23 mouse cellular contexts compared by ENCODE assay signal in the genomic region with DNA sequence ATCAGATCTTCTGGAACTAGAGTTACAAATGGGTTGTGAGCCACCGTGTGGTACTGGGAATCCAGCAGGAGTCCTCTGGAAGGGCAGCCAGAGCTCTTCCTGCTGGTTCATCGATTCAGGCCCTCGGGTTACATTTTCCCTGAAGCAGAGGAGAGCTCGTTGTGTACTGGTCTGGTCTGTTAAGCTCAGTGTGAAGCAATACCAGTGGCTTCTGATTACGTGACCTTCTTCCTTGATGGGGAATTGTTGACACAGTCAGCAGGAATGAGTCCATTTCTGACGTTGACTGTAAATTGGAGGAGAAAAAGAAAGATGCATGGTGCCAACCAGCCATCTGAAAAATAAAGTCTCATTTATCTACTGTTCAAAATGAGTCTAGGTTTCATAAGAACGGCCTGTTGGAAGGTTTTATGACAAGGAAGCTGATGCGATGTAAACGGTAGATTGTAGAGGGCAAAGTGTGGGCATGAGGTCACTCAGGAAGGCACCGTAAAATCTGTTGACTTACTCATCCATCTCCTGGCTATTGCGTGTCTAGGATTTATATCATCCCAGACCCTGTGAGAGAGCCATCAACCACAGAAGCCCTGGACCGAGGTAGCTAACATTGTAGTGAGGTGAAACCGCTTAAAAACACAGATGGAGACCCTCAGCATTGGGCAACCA.
DNase-seq lines count a peak whose midpoint lies in the region; ATAC-seq and TF ChIP-seq lines count a peak whose summit lies in the region.
"Had no signal": no experiment of that assay in that cellular context is flagged by ENCODE, and none has a peak within 500 bp of the region (broad histone marks: within the 10 kb centered on the region; RNA-seq: fewer than 3 reads in every experiment).

No protein-coding gene starts in this region.

- H3K9me3 ChIP-seq in liver, postnatal 0 days (ENCODE audit: low read length), result no peaks in the 10 kb centered on the region
- no peaks in the 10 kb centered on the region for H3K9me3 ChIP-seq in intestine, embryonic 16.5 days (ENCODE audit: control insufficient read depth, low read length)
- no peaks in the 10 kb centered on the region for H3K9me3 ChIP-seq in forebrain, postnatal 0 days (ENCODE audit: low read length)
- H3K9me3 ChIP-seq: embryonic facial prominence, embryonic 13.5 days; embryonic facial prominence, embryonic 15.5 days; forebrain, embryonic 10.5 days; forebrain, embryonic 12.5 days had no signal

- H3K79me2 ChIP-seq in liver, adult 2 months (ENCODE audit: control insufficient read depth, insufficient read depth, low read length), result no peaks in the 10 kb centered on the region

- no peak for ATAC-seq in liver, postnatal 0 days
- peak; percentile 73 for ATAC-seq in intestine, embryonic 16.5 days
- no peak for ATAC-seq in forebrain, postnatal 0 days
- ATAC-seq: forebrain, embryonic 14.5 days had no signal

- no peak overlapping the region for H3K4me2 ChIP-seq in liver, postnatal 0 days (ENCODE audit: low read depth, low read length)
- H3K4me2 ChIP-seq in intestine, embryonic 16.5 days (ENCODE audit: low read depth, low read length), result no peak overlapping the region
- H3K4me2 ChIP-seq in forebrain, postnatal 0 days (ENCODE audit: low read depth), result no peak overlapping the region
- H3K4me2 ChIP-seq: embryonic facial prominence, embryonic 15.5 days; forebrain, embryonic 12.5 days had no signal

- no peak overlapping the region for H3K27ac ChIP-seq in liver, adult 2 months (replicated peaks; ENCODE audit: insufficient read depth, low read depth, low read length)
- no peak overlapping the region for H3K27ac ChIP-seq in liver, postnatal 0 days (ENCODE audit: low read depth)
- H3K27ac ChIP-seq in intestine, embryonic 16.5 days (ENCODE audit: low read length), result no peak overlapping the region
- H3K27ac ChIP-seq in small intestine, adult 2 months (ENCODE audit: insufficient read depth, low read depth, low read length), result peak overlapping the region; percentile 68
- H3K27ac ChIP-seq in forebrain, postnatal 0 days (ENCODE audit: low read depth, low read length), result no peak overlapping the region
- H3K27ac ChIP-seq: forebrain, embryonic 10.5 days; forebrain, embryonic 12.5 days had no signal

- WGBS in liver, adult 2 months, result 70% methylated on average over 13 of the region's 13 CpGs
- WGBS in liver, postnatal 0 days (ENCODE audit: insufficient replicate concordance), result 75% methylated on average over 13 of the region's 13 CpGs
- 75% methylated on average over 13 of the region's 13 CpGs for WGBS in intestine, embryonic 16.5 days
- 46% methylated on average over 13 of the region's 13 CpGs for WGBS in small intestine, adult 2 months
- WGBS in forebrain, postnatal 0 days, result 92% methylated on average over 13 of the region's 13 CpGs

- no peaks in the 10 kb centered on the region for H3K27me3 ChIP-seq in liver, adult 2 months (ENCODE audit: control insufficient read depth, insufficient read depth, low read length)
- no peaks in the 10 kb centered on the region for H3K27me3 ChIP-seq in liver, postnatal 0 days (ENCODE audit: insufficient read depth, low read length)
- H3K27me3 ChIP-seq in intestine, embryonic 16.5 days (replicated peaks; ENCODE audit: control insufficient read depth, insufficient read depth, low read length), result no peaks in the 10 kb centered on the region
- H3K27me3 ChIP-seq in small intestine, adult 2 months (ENCODE audit: control insufficient read depth, insufficient read depth, low read length), result no peaks in the 10 kb centered on the region
- no peaks in the 10 kb centered on the region for H3K27me3 ChIP-seq in forebrain, postnatal 0 days (ENCODE audit: insufficient read depth, low read length)
- H3K27me3 ChIP-seq: embryonic facial prominence, embryonic 13.5 days; embryonic facial prominence, embryonic 15.5 days; forebrain, embryonic 12.5 days had no signal

- no peak overlapping the region for H3K4me3 ChIP-seq in liver, adult 2 months (ENCODE audit: insufficient read depth, low read depth, low read length)
- H3K4me3 ChIP-seq in liver, postnatal 0 days (ENCODE audit: low read depth, low read length), result no peak overlapping the region
- H3K4me3 ChIP-seq in intestine, embryonic 16.5 days (ENCODE audit: low read length), result no peak overlapping the region
- H3K4me3 ChIP-seq in small intestine, adult 2 months (ENCODE audit: low read depth, low read length), result no peak overlapping the region
- no peak overlapping the region for H3K4me3 ChIP-seq in forebrain, postnatal 0 days (ENCODE audit: low read depth, low read length)
- H3K4me3 ChIP-seq: embryonic facial prominence, embryonic 13.5 days; embryonic facial prominence, embryonic 15.5 days; erythroblast, embryonic 14.5 days; forebrain, embryonic 10.5 days; forebrain, embryonic 12.5 days had no signal

- TF ChIP-seq EP300 in liver, postnatal 0 days (IDR thresholded peaks at IDR 0.05; ENCODE audit: low read depth), result no peak

- H3K9ac ChIP-seq in liver, adult 2 months (ENCODE audit: low read depth, low read length), result no peak overlapping the region
- no peak overlapping the region for H3K9ac ChIP-seq in liver, postnatal 0 days (replicated peaks)
- H3K9ac ChIP-seq in intestine, embryonic 16.5 days (ENCODE audit: low read depth, low read length), result no peak overlapping the region
- H3K9ac ChIP-seq in forebrain, postnatal 0 days, result no peak overlapping the region
- H3K9ac ChIP-seq: embryonic facial prominence, embryonic 13.5 days; embryonic facial prominence, embryonic 15.5 days; forebrain, embryonic 12.5 days had no signal

- peak; percentile 75 for DNase-seq in liver, adult 2 months (ENCODE audit: extremely low read depth, low read depth, low spot score)
- DNase-seq in liver, postnatal 0 days, result no peak
- peak; percentile 30 for DNase-seq in 416B (ENCODE audit: low read depth)
- DNase-seq in urinary bladder, postnatal 25 days (ENCODE audit: low spot score), result no peak
- DNase-seq in forebrain, postnatal 0 days, result no peak
- DNase-seq: adrenal gland, adult 2 months; adrenal gland, postnatal 10 days; adrenal gland, postnatal 25 days; cerebellum, adult 11 months; cerebellum, adult 18-20 months; cerebellum, adult 8-10 months; cerebellum, adult 9-11 months; cerebellum, postnatal 14 days; cerebellum, postnatal 36 days; embryo, embryonic 11 days had no signal

- H3K36me3 ChIP-seq in liver, adult 2 months (ENCODE audit: control insufficient read depth, insufficient read depth, low read length), result no peaks in the 10 kb centered on the region
- H3K36me3 ChIP-seq in liver, postnatal 0 days (replicated peaks; ENCODE audit: insufficient read depth, low read length), result no peaks in the 10 kb centered on the region
- H3K36me3 ChIP-seq in intestine, embryonic 16.5 days (ENCODE audit: control insufficient read depth, insufficient read depth, low read length), result no peaks in the 10 kb centered on the region
- H3K36me3 ChIP-seq in small intestine, adult 2 months (ENCODE audit: control insufficient read depth, insufficient read depth, low read length), result no peaks in the 10 kb centered on the region
- H3K36me3 ChIP-seq in forebrain, postnatal 0 days (ENCODE audit: insufficient read depth), result no peaks in the 10 kb centered on the region
- H3K36me3 ChIP-seq: embryonic facial prominence, embryonic 13.5 days; embryonic facial prominence, embryonic 15.5 days; forebrain, embryonic 10.5 days; forebrain, embryonic 12.5 days had no signal

- no peak for TF ChIP-seq POLR2A in liver, adult 2 months (IDR thresholded peaks at IDR 0.05; ENCODE audit: extremely low read depth, insufficient read depth, low read length)
- no peak for TF ChIP-seq POLR2A in small intestine, adult 2 months (IDR thresholded peaks at IDR 0.05; ENCODE audit: low read depth, low read length)

- no peak for TF ChIP-seq CTCF in liver, adult 2 months (IDR thresholded peaks at IDR 0.05; ENCODE audit: low read depth, low read length)
- no peak for TF ChIP-seq CTCF in liver, postnatal 0 days (IDR thresholded peaks at IDR 0.05; ENCODE audit: low read depth)
- TF ChIP-seq CTCF in small intestine, adult 2 months (IDR thresholded peaks at IDR 0.05; ENCODE audit: extremely low read depth, insufficient read length, insufficient replicate concordance, low read depth, low read length), result no peak
- TF ChIP-seq CTCF in forebrain, postnatal 0 days (IDR thresholded peaks at IDR 0.05; ENCODE audit: low read depth), result no peak

- H3K4me1 ChIP-seq in liver, adult 2 months (ENCODE audit: control insufficient read depth, insufficient read depth, low read length), result peaks cover 3% of the 10 kb centered on the region; the same call in 1 of the 2 replicates
- no peaks in the 10 kb centered on the region for H3K4me1 ChIP-seq in liver, postnatal 0 days (ENCODE audit: insufficient read depth)
- H3K4me1 ChIP-seq in intestine, embryonic 16.5 days (ENCODE audit: control insufficient read depth, insufficient read depth, low read length), result no peaks in the 10 kb centered on the region
- H3K4me1 ChIP-seq in small intestine, adult 2 months (ENCODE audit: control insufficient read depth, insufficient read depth, insufficient read length, low read length), result peaks cover 4% of the 10 kb centered on the region; the same call in 1 of the 2 replicates
- H3K4me1 ChIP-seq in forebrain, postnatal 0 days (ENCODE audit: insufficient read depth), result no peaks in the 10 kb centered on the region
- H3K4me1 ChIP-seq: forebrain, embryonic 10.5 days; forebrain, embryonic 12.5 days had no signal

Comparison
In these comparisons a context has a peak if more than half of its experiments do, and no peak if none do; other contexts are left out.
1. DNase-seq: peak in liver, adult 2 months (single experiment) and 416B (single experiment); none in liver, postnatal 0 days (single experiment), urinary bladder, postnatal 25 days (single experiment) and forebrain, postnatal 0 days (single experiment).